Mouse (Mus musculus) WW6 (cell line): Measurements from ENCODE around the gene Id3.

Experiments
- DNase-seq: peaks from one replicate; pipeline ENCODE4 v3.0.0-alpha.2; 2013; ENCODE audit warnings: low read depth, low spot score

Id3 gene

GRCm38 (mm10) chr4:136147436-136148135 lies 4.3 kb downstream of the Id3 start:
- DNase-seq, result no peak

- no peak for DNase-seq
These were observed 5.2 kb downstream of the Id3 start for GRCm38 (mm10) chr4:136148342-136149044.

- no peak for DNase-seq
These were observed 5.7 kb downstream of the Id3 start for GRCm38 (mm10) chr4:136149045-136149379.

- DNase-seq, result no peak
These were observed 6.4 kb downstream of the Id3 start for GRCm38 (mm10) chr4:136149734-136150133.

GRCm38 (mm10) chr4:136150596-136150995 lies 7.3 kb downstream of the Id3 start:
- no peak for DNase-seq

- DNase-seq, result no peak
These were observed 9.5 kb downstream of the Id3 start for GRCm38 (mm10) chr4:136152821-136153220.

GRCm38 (mm10) chr4:136154462-136154861 lies 11.2 kb downstream of the Id3 start:
- DNase-seq, result no peak

- DNase-seq, result no peak
These were observed 15.2 kb downstream of the Id3 start for GRCm38 (mm10) chr4:136158498-136158897.

GRCm38 (mm10) chr4:136159802-136160397 lies 16.6 kb downstream of the Id3 start:
- DNase-seq, result no peak

- no peak for DNase-seq
These were observed 20.2 kb downstream of the Id3 start for GRCm38 (mm10) chr4:136163448-136163847.

GRCm38 (mm10) chr4:136164981-136165380 lies 21.7 kb downstream of the Id3 start:
- no peak for DNase-seq

GRCm38 (mm10) chr4:136167701-136168100 lies 24.4 kb downstream of the Id3 start:
- DNase-seq, result no peak

- DNase-seq, result no peak
These were observed 27.1 kb downstream of the Id3 start for GRCm38 (mm10) chr4:136170401-136170800.

- DNase-seq, result no peak
These were observed 28.2 kb downstream of the Id3 start for GRCm38 (mm10) chr4:136171455-136171854.

GRCm38 (mm10) chr4:136172011-136172541 lies 28.8 kb downstream of the Id3 start, which contains the start of gene E2f2:
Gene E2f2, plus strand, starts transcription at chr4:136172394.
- DNase-seq, result no peak

GRCm38 (mm10) chr4:136172542-136173209 lies 29.4 kb downstream of the Id3 start:
- DNase-seq, result no peak

GRCm38 (mm10) chr4:136173210-136173715 lies 30.0 kb downstream of the Id3 start:
- no peak for DNase-seq

- DNase-seq, result no peak
These were observed 31.2 kb downstream of the Id3 start for GRCm38 (mm10) chr4:136174216-136175193.

- no peak for DNase-seq
These were observed 32.8 kb downstream of the Id3 start for GRCm38 (mm10) chr4:136176022-136176552.

GRCm38 (mm10) chr4:136177244-136177611 lies 33.9 kb downstream of the Id3 start:
- no peak for DNase-seq
